Mouse (Mus musculus) E14TG2a.4 (cell line): ENCODE results near the gene Nos1ap.

Experiments
- H3K27me3 ChIP-seq: 2 replicates; pipeline ENCODE4 v1.6.1; 2014; ENCODE audit warnings: low read length, control low read depth; ENCODE audit not compliant: insufficient read depth
- H3K36me3 ChIP-seq: 2 replicates; pipeline ENCODE4 v1.6.1; 2014; ENCODE audit warnings: low read length, control low read depth; ENCODE audit not compliant: insufficient read depth
- H3K4me1 ChIP-seq: replicated peaks from 2 replicates; pipeline ENCODE4 v1.6.1; 2014; ENCODE audit warnings: low read depth, low read length, control low read depth
- H3K4me3 ChIP-seq: replicated peaks from 2 replicates; pipeline ENCODE4 v1.5.1; 2014; ENCODE audit warnings: mild to moderate bottlenecking, low read length
- H3K9me3 ChIP-seq: 2 replicates; pipeline ENCODE4 v1.6.1; 2014; ENCODE audit warnings: low read length, control low read depth
- CTCF ChIP-seq: conservative IDR thresholded peaks from 2 replicates; pipeline ENCODE4 v1.5.1; 2014; ENCODE audit warnings: low read length
- NANOG ChIP-seq: IDR thresholded peaks from 2 replicates; pipeline ENCODE4 v1.6.1; 2014; ENCODE audit warnings: borderline replicate concordance, low read length, mixed read lengths
- POU5F1 ChIP-seq: IDR thresholded peaks from 2 replicates; pipeline ENCODE4 v1.6.1; 2014; ENCODE audit warnings: low read length, borderline replicate concordance

Gene Nos1ap

GRCm38 (mm10) chr1:170394641-170395040 lies 195.0 kb downstream of the Nos1ap start:
- H3K27me3 ChIP-seq = no peaks in the 10 kb centered on the region

GRCm38 (mm10) chr1:170392771-170393728 lies 196.6 kb downstream of the Nos1ap start:
- H3K4me1 ChIP-seq = peaks cover 16% of the 10 kb centered on the region
- H3K4me3 ChIP-seq = peak overlapping the region; percentile 13; the same call in 1 of the 2 replicates
- TF ChIP-seq NANOG (no peak), CTCF (no peak), POU5F1 (no peak)
- no peaks in the 10 kb centered on the region for H3K27me3 ChIP-seq
- H3K36me3 ChIP-seq = no peaks in the 10 kb centered on the region
- no peaks in the 10 kb centered on the region for H3K9me3 ChIP-seq

More at GRCm38 (mm10) chr1:170394641-170395040, 195.0 kb downstream of the Nos1ap start:
- TF ChIP-seq POU5F1 (no peak), NANOG (no peak), CTCF (no peak)
- Histone ChIP-seq H3K36me3 (no peaks in the 10 kb centered on the region), H3K4me1 (peaks cover 16% of the 10 kb centered on the region), H3K4me3 (no peak overlapping the region), H3K9me3 (no peaks in the 10 kb centered on the region)

GRCm38 (mm10) chr1:170387180-170387912 lies 202.3 kb downstream of the Nos1ap start:
- no peaks in the 10 kb centered on the region for H3K27me3 ChIP-seq
- H3K4me3 ChIP-seq = no peak overlapping the region
- TF ChIP-seq CTCF = no peak
- no peak for TF ChIP-seq POU5F1
- no peaks in the 10 kb centered on the region for H3K9me3 ChIP-seq
- H3K36me3 ChIP-seq = no peaks in the 10 kb centered on the region
- H3K4me1 ChIP-seq = peaks cover 1% of the 10 kb centered on the region; the same call in 1 of the 2 replicates

DNA sequence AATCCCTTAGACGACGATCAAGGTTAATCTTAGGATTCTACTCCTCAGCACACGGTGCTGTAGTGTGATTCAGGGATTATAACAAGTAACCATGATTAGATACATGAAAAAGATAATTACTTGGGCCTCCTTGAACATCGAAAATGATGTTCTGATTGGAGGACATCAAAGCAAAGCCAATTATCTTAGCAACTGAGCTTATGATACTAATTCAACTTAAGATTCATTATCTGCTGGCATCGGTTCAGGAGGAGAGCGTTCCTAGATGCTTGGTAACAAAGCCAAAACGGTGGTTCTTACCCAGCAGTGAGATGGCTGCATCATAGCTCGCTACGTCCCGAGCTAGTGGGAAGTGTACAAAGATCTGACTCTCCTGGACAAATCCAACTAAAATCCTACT lies 204.2 kb downstream of the Nos1ap start:
- TF ChIP-seq POU5F1 = no peak
- TF ChIP-seq NANOG = no peak
- Histone ChIP-seq H3K27me3 (no peaks in the 10 kb centered on the region), H3K4me3 (no peak overlapping the region)

GRCm38 (mm10) chr1:170383530-170383929 lies 206.1 kb downstream of the Nos1ap start:
- TF ChIP-seq NANOG (no peak), POU5F1 (no peak), CTCF (no peak)
- H3K4me1 ChIP-seq = peaks cover 24% of the 10 kb centered on the region
- no peaks in the 10 kb centered on the region for H3K9me3 ChIP-seq

More for the DNA sequence above, 204.2 kb downstream of the Nos1ap start:
- H3K9me3 ChIP-seq = no peaks in the 10 kb centered on the region
- H3K36me3 ChIP-seq = no peaks in the 10 kb centered on the region
- H3K4me1 ChIP-seq = peaks cover 13% of the 10 kb centered on the region

GRCm38 (mm10) chr1:170381457-170381856 lies 208.2 kb downstream of the Nos1ap start:
- H3K36me3 ChIP-seq = no peaks in the 10 kb centered on the region
- H3K27me3 ChIP-seq = no peaks in the 10 kb centered on the region
- H3K4me3 ChIP-seq = no peak overlapping the region
- H3K9me3 ChIP-seq = no peaks in the 10 kb centered on the region
- H3K4me1 ChIP-seq = peaks cover 24% of the 10 kb centered on the region
- TF ChIP-seq NANOG (no peak), POU5F1 (no peak), CTCF (no peak)

More at GRCm38 (mm10) chr1:170383530-170383929, 206.1 kb downstream of the Nos1ap start:
- Histone ChIP-seq H3K27me3 (no peaks in the 10 kb centered on the region), H3K4me3 (no peak overlapping the region), H3K36me3 (no peaks in the 10 kb centered on the region)

- no peak for TF ChIP-seq CTCF
- TF ChIP-seq POU5F1 = no peak
- TF ChIP-seq NANOG = no peak
- no peaks in the 10 kb centered on the region for H3K9me3 ChIP-seq
These were observed 209.2 kb downstream of the Nos1ap start for GRCm38 (mm10) chr1:170380505-170380904.

DNA sequence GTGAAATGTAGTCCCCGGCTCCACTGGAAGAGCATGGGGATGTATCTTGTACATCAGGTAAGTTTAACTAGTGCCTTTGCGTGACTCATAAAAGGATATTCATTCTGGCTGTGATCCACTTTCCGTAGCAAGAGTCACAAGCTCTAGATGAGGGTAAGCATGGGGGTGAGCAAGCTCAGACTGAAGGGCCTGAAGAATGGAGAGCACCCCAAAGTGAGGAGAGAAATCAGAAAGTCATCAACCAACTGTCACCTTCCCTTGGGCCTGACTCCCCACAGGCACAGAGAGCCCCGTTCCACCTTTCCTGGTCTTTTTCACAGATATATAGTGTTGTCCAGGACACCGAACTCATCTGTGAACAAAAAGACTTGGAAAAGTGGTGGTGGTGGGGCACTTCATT lies 213.9 kb downstream of the Nos1ap start:
- Histone ChIP-seq H3K9me3 (no peaks in the 10 kb centered on the region), H3K36me3 (no peaks in the 10 kb centered on the region), H3K4me3 (no peak overlapping the region), H3K27me3 (no peaks in the 10 kb centered on the region), H3K4me1 (peaks cover 15% of the 10 kb centered on the region)
- TF ChIP-seq NANOG (no peak), POU5F1 (no peak), CTCF (no peak)

More at GRCm38 (mm10) chr1:170380505-170380904, 209.2 kb downstream of the Nos1ap start:
- Histone ChIP-seq H3K4me1 (peaks cover 24% of the 10 kb centered on the region), H3K36me3 (no peaks in the 10 kb centered on the region), H3K27me3 (no peaks in the 10 kb centered on the region), H3K4me3 (no peak overlapping the region)
